Mouse (Mus musculus) monocyte, adult 5-6 weeks (primary cell): ENCODE data around the gene Tmed8. TPM values are rescaled to one million over a fixed set of nuclear protein-coding genes. Genes with fewer than 3 reads are reported as not detected.
"Not testable (repeated sequence)": the region's sequence is repeated elsewhere in the genome, so short reads cannot be mapped to it uniquely, and the experiment has no call there.

Source experiments
- ATAC-seq: fragments of 153-309, 156-312 bp; replicated peaks from 2 replicates; pipeline ENCODE4 v1.8.0; 2017; ENCODE audit warnings: mild to moderate bottlenecking; ENCODE audit not compliant: low TSS enrichment, insufficient number of reproducible peaks, severe bottlenecking, poor library complexity, low FRiP score
- total RNA-seq: library from RNA; stranded (forward); fragments of 200-1000, 200-491, 200-594 nt; gene quantifications from 3 replicates; pipeline ENCODE4 v1.2.3, GENCODE M21; 2017

Gene Tmed8
- 7.8 to 21.7 TPM (median 12.4 TPM) in 3 replicates for total RNA-seq

DNA sequence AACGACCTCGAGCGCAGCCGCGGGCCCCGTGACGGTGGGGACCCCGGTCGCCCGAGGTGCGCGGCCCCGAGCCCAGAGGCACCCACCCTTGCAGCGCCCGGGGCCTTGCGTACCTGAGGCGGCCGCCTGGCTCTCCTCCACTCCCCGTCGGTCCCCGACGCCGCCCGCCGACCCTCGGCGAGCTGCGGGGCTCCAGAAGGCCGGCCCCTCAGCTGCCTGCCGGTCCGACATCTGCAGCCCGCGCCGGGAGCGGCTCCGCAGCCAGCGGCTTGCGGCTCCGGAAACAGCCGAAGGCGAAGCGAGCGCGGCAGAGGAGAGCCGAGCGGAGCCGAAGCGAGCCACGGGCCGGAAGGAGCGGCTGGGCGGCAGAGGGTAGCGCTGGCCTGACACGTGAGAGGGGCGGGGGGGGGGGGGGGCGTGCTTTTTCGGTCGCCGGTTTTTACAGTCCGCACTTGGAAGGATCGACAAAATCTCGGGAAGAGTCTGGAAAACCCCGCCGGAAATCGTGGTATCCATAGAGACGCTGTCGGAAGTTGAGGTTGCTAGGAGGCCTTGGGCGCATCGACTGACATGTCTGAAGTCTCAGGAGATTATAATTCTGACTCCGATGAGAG is at the start of gene Tmed8:
Gene Tmed8 (minus strand): TSS at position 482 of the 614 bp plus-strand sequence.
- ATAC-seq, result peak; percentile 73

DNA sequence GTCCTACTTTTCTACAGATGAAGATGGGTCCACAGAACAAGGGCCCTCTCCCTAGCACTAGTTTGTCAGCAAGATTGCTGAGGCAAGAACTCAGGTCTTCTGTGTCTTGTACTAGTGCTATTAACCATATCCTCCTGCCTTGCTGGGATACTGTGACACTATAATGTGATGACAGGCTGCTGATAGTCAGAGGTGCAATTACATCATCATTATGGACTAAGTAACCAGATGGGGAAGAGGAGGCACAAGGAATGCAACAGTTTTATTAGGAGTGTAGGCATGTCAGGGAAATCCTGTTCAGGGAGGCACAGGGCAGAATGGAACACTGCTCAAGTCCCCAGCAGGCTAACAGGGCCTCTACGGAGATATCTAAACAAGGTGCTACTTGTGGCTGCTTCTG is 38.4 kb upstream of the Tmed8 start, which contains the start of gene Noxred1:
Gene Noxred1 (minus strand): TSS at position 101 of the 400 bp plus-strand sequence.
- no peak for ATAC-seq

GRCm38 (mm10) chr12:87236882-87237483 is 36.7 kb upstream of the Tmed8 start:
- ATAC-seq, result no peak

GRCm38 (mm10) chr12:87230379-87230895 is 30.2 kb upstream of the Tmed8 start:
- no peak for ATAC-seq

DNA sequence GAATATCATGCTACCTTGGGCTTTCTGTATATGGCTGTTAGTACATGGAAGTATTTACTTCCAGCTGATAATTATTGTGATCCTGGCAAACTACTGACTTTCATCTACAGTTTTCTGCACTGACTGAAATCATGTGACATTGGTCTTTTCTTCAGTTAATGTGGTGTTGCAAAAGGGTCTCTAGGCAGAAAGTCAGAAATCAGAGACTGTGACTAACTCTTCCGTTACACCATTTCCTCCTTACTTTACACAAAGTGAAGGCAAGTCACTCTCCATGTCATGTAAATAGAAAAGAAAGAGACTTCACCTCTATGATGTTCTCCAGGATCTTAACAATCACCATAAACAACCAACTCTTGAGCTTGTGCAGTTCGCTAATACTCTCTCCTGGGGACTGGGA is 29.4 kb upstream of the Tmed8 start:
- ATAC-seq, result no peak

- ATAC-seq, result no peak
These were observed 26.5 kb upstream of the Tmed8 start for GRCm38 (mm10) chr12:87226801-87227200.

DNA sequence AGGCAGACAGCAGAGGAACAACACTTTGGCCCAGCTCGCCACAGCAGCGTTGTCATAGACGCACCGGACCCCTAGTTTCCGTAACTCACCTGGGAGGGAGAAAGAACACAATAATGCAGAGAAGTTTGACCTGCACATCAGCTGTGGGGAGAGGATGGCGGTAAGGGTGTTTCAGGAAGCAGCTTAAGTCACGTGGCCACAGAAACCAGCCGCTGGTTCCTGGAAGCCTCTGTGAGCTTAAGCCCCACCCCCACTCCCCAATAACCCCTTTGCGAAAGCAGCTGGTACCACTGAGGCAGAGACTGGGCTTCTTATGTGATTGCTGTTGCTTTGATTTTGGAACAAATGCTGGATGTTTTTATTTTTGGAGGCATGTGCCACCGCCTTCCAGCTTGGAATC is 24.7 kb upstream of the Tmed8 start:
- ATAC-seq, result no peak

- no peak for ATAC-seq
These were observed 19.1 kb upstream of the Tmed8 start for GRCm38 (mm10) chr12:87219362-87219761.

DNA sequence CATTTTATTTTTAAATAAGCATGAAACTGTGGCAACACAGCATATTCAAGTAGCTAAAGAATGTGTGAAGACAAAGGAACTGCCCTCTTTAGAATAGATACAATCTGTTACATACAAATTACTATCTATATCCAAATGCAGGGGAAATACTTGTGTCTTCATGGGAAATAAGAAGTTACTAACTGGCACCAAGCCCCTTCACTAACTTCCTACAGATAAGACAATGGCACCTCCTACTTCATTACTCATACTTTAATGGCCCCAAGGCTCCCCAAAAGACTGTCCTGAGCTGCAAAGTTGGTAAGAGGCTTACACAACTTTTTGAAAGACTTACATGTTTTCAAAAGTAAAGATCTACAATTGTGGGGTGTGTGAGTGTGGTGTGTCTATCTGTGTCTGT is 17.3 kb upstream of the Tmed8 start:
- ATAC-seq, result no peak

DNA sequence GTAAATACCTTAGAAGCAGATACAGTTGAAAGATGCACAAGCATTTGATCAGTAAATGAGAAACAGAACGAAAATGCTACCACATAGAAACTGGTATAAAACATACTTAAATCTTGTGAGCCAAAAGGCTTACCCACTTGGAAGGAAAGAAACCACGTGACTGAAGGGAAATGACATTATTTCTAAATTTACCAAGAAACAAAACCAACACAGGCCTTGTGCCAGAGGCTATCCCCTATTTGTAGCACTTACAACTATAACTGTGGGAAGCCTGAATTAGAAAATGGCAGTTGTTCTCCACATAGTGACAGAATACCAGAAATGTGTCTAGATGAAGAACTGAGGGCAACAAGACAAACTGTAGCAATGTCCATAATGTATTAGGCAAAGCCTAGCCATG is 15.8 kb upstream of the Tmed8 start:
- no peak for ATAC-seq

DNA sequence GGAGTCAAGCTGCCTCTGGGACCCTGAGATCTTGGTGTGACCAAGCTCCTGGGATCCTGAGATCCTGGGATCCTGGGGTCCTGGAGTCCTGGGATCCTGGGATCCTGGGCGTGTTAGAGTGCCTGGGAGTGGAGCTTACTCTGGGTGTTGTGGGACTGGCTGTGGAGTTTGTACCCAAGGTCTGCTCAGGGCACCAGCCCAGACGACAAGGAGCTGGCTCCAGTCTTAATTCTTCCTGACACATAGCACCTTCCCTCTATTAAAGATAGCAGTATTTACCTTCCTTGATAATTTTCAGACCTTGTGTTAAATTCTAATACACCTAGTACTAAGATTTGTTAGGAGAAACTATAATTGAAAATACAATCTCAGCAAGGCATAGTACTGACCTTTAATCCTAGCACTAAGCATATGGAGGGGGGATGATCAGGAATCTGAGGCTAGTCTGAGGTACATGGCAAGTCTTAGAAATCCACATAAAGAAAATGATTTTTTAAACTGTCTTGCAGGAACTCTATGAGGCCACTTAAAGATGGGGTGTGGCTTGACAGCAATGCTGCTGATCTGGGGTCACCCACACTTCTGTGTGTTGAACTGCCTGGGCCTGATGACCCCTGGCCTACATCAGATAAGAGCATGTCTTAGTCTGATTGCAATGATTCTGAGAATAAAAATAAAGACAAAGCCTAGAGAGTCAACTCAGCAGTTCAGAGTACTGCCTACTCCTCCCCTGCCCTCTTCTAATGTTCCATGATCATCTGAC is 12.8 kb upstream of the Tmed8 start:
- ATAC-seq, result no peak

- ATAC-seq, result not testable (repeated sequence)
These were observed 5.5 kb upstream of the Tmed8 start for GRCm38 (mm10) chr12:87205789-87206188.

DNA sequence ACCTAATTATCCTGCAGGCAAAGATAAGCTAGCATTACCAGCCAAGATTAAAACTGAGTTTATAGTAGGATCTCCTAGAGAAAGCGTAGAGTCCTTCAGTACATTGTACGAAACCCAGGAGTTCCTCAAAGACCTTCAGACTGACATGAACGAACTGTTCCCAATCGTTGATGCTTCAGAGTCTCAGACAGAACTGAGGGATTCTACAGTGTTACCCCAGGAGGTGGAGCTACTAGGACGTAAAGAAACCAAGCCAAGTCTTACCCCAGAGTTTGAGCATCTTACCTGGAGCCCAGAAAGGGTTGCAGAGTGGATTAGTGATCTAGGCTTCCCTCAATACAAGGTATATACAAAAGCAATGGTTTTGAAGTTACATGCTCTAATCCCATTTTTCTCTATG is 1.4 kb upstream of the Tmed8 start:
- no peak for ATAC-seq

GRCm38 (mm10) chr12:87199206-87199972 is 865 bp downstream of the Tmed8 start, which contains the start of gene Samd15:
Samd15 (plus strand) TSS chr12:87199723.
- ATAC-seq, result no peak; the same call in 1 of the 2 replicates

DNA sequence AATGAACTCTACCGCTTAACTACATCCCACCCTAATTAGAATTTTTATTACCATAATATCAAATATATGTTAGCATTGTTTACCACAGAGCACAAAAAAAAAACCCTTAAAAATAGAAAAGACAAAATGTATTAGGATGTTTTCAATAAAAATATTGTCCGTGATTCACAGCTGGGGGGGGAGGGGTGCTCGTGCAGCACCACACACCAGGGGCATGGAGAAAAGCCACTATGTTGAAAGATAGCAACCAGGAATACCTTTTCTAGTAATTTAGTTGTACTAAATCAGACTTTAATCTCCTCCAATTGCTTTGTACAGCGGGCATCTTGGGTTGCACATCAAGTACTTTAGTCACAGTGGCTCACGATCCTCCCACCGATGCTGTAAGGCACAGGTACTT is 1.5 kb downstream of the Tmed8 start:
- no peak for ATAC-seq

DNA sequence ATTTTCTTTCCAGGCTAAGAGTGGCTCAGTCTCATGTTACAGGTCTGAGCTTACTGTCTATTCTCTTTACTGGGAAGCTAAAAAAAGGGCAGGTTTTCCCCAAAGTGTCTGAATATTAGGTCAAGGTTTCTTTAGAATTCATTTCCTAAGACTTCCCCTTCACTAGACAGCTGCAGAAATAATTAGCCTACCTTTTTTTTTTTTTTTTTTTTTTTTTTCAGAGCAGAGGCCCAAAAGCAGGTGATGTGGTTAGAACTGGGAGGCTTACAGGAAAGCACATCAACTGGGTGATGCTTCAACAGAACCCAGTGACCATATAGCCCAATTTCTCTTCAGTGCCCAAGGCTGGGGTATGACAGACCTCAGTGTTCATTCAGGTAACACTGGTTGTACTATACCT is 3.9 kb downstream of the Tmed8 start:
- no peak for ATAC-seq

GRCm38 (mm10) chr12:87195069-87195468 is 5.2 kb downstream of the Tmed8 start:
- ATAC-seq, result no peak

- ATAC-seq, result 0 out of 2 replicates have a peak, but pooled peaks have one; percentile 17
These were observed 7.2 kb downstream of the Tmed8 start for GRCm38 (mm10) chr12:87193008-87193407.

DNA sequence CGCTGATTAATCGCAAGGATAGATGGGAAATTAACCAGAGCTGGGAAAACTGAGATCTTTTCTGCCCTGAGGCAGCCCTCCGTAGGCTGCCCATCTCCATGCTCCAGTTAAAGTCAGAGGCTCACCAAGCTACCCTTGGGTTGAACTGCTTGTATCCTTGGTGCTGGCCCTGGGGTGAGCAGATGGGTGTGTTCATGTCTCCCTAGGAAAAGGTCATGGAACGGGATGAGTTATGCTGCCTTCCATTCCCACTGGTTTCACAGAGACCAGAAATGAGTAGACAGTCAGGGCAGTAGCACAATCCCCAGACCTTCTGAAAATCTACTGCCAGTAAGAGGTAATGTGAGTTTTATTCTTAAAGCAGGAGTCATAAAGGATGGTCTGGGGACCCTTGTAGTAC is 22.6 kb downstream of the Tmed8 start:
- no peak for ATAC-seq
